Mouse (Mus musculus): ENCODE data around the gene Hey2. TPM values are rescaled to one million over a fixed set of nuclear protein-coding genes. Genes with fewer than 3 reads are reported as not detected.

Gene Hey2
- polyA plus RNA-seq, 2 experiments = 3.1 to 6.1 TPM

DNA sequence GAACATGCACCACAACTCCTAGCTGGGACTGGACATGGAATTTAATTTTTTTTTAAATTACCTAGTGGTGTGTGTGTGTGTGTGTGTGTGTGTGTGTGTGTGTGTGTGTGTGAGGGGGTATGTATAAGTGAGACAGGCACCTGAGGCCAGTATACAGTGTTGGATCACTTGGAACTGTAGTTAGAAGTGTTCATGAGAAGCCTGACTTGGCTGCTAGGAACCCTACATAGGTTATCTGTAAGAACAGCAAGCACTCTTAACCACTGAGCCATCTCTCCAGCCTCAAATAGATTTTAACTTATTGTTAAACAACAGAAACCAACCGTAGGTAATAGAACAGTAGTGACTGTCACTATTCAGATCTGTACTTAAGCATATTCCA, 54.3 kb downstream of the Hey2 start:
- Histone ChIP-seq H3K27ac (replicated peaks; ENCODE audit: low read depth, low read length) (no peak overlapping the region), H3K4me2 (replicated peaks; ENCODE audit: low read depth, low read length, severe bottlenecking) (no peak overlapping the region), H3K4me3 (replicated peaks; ENCODE audit: low read length) (no peak overlapping the region), H3K9ac (ENCODE audit: low read depth, low read length, severe bottlenecking) (no peak overlapping the region), H3K4me1 (ENCODE audit: control insufficient read depth, insufficient read depth, low read length) (no peaks in the 10 kb centered on the region), H3K9me3 (ENCODE audit: control insufficient read depth, low read length) (no peaks in the 10 kb centered on the region), H3K36me3 (ENCODE audit: control insufficient read depth, insufficient read depth, low read length) (no peaks in the 10 kb centered on the region), H3K27me3 (ENCODE audit: control insufficient read depth, insufficient read depth, low read length) (no peaks in the 10 kb centered on the region)
- 95% methylated on average over 1 of the region's 1 CpGs for WGBS
- ATAC-seq (ENCODE audit: low FRiP score, low read depth) = no peak
- no peak for TF ChIP-seq POLR2A (IDR thresholded peaks at IDR 0.05; ENCODE audit: borderline replicate concordance, extremely low read depth, insufficient read depth, insufficient read length)
- DNase-seq (ENCODE audit: low spot score) = no peak

DNA sequence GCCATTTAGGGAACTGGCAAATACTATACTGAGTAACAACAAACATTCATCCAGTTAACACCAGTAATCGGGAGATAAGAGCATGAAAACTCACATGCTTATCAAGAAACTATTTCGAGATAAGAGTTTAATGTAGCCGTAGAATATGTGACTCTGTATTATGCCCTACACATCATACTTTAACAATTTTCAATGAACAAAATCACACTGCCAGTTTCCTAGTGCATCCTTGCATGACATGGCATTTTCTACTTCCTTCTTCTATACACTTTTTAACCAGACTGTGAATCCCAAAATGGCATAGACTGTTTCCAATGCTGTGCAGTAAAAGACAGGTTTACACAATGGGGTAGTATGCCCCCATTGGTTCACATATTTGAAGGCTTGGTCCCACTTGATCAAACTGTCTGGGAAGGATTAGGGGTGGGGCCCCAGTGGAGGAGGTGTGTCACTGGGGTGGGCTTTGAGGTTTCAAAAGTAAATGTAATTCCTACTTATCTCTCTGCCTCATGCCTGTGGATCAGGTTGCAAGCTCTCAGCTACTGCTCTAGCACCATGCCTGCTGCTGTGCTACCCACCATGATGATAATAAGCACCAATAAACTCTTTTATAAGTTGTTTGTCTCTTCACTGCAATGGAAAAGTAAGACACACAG, 54.8 kb downstream of the Hey2 start:
- no peak for TF ChIP-seq POLR2A (IDR thresholded peaks at IDR 0.05; ENCODE audit: borderline replicate concordance, extremely low read depth, insufficient read depth, insufficient read length)
- WGBS = 92% methylated on average over 3 of the region's 3 CpGs
- no peaks in the 10 kb centered on the region for H3K4me1 ChIP-seq (ENCODE audit: control insufficient read depth, insufficient read depth, low read length)

DNA sequence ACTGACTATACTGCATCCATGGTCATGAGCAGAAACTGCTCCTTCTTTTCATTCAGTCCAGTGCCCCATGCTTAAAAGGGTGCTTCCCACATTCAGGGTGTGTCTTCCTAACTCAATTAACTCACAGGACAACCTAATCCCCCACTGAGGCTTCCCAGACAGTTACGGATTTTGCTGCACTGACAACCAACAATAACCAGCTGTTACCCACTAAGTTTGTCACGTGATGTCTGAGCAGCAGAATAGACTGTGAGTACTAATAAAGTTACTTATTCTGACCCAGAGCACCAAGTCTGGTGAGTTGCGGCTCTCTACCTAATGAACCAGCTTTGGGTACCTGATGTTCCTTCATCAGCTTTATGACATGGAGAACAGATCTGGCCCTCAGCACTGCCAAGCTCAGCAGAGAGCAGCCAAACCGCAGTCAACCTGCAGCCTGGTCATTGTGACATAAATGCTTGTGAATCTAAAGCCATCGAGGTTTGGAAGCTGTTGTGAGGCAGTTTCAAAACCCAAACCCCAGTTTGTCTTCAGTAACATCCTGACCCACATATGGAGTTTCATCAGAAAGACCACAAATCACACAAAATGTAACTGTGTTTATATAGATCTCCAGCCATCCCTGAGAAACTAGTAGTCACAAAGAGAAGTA, 56.4 kb downstream of the Hey2 start:
- Histone ChIP-seq H3K9me3 (ENCODE audit: control insufficient read depth, low read length) (no peaks in the 10 kb centered on the region), H3K27ac (replicated peaks; ENCODE audit: low read depth, low read length) (no peak overlapping the region), H3K4me1 (ENCODE audit: control insufficient read depth, insufficient read depth, low read length) (no peaks in the 10 kb centered on the region), H3K4me2 (replicated peaks; ENCODE audit: low read depth, low read length, severe bottlenecking) (no peak overlapping the region), H3K4me3 (replicated peaks; ENCODE audit: low read length) (no peak overlapping the region), H3K9ac (ENCODE audit: low read depth, low read length, severe bottlenecking) (no peak overlapping the region), H3K36me3 (ENCODE audit: control insufficient read depth, insufficient read depth, low read length) (no peaks in the 10 kb centered on the region), H3K27me3 (ENCODE audit: control insufficient read depth, insufficient read depth, low read length) (no peaks in the 10 kb centered on the region)
- no peak for TF ChIP-seq POLR2A (IDR thresholded peaks at IDR 0.05; ENCODE audit: borderline replicate concordance, extremely low read depth, insufficient read depth, insufficient read length)
- no peak for ATAC-seq (ENCODE audit: low FRiP score, low read depth)
- 77% methylated on average over 5 of the region's 5 CpGs for WGBS
- DNase-seq (ENCODE audit: low spot score) = no peak

More for the DNA sequence above, 54.8 kb downstream of the Hey2 start:
- H3K9me3 ChIP-seq (ENCODE audit: control insufficient read depth, low read length) = no peaks in the 10 kb centered on the region
- H3K27me3 ChIP-seq (ENCODE audit: control insufficient read depth, insufficient read depth, low read length) = no peaks in the 10 kb centered on the region
- H3K9ac ChIP-seq (ENCODE audit: low read depth, low read length, severe bottlenecking) = no peak overlapping the region
- no peak overlapping the region for H3K27ac ChIP-seq (replicated peaks; ENCODE audit: low read depth, low read length)
- H3K4me2 ChIP-seq (replicated peaks; ENCODE audit: low read depth, low read length, severe bottlenecking) = no peak overlapping the region
- H3K4me3 ChIP-seq (replicated peaks; ENCODE audit: low read length) = no peak overlapping the region
- no peaks in the 10 kb centered on the region for H3K36me3 ChIP-seq (ENCODE audit: control insufficient read depth, insufficient read depth, low read length)
- ATAC-seq (ENCODE audit: low FRiP score, low read depth) = no peak
- no peak for DNase-seq (ENCODE audit: low spot score)

Other genes with a start within 250 kb of the Hey2 start
- gene Trmt11, start 242.1 kb downstream of the Hey2 start, polyA plus RNA-seq (2012; rRNA removed) = 7.1 and 9.9 TPM in 2 replicates
- gene Trmt11, start 242.1 kb downstream of the Hey2 start, polyA plus RNA-seq (2014; fragmentation: Nextera tagmentation; extraction: Ambion mirVana) = 24.3 and 24.8 TPM in 2 replicates
- 8.7 and 9.5 TPM in 2 replicates for gene Hint3, start 213.2 kb downstream of the Hey2 start, polyA plus RNA-seq (2012; rRNA removed)
- 18.5 and 20.1 TPM in 2 replicates for gene Hint3, start 213.2 kb downstream of the Hey2 start, polyA plus RNA-seq (2014; fragmentation: Nextera tagmentation; extraction: Ambion mirVana)
- 8.3 and 9.0 TPM in 2 replicates for gene Ncoa7, start 39.5 kb downstream of the Hey2 start, polyA plus RNA-seq (2012; rRNA removed)
- 7.6 and 8.0 TPM in 2 replicates for gene Ncoa7, start 39.5 kb downstream of the Hey2 start, polyA plus RNA-seq (2014; fragmentation: Nextera tagmentation; extraction: Ambion mirVana)

Data from limb, embryonic 14.5 days (tissue).